Mouse (Mus musculus) embryonic fibroblast, embryonic 13.5 days (primary cell): ENCODE results near the gene Ptprf.

Experiments
- CTCF ChIP-seq: IDR thresholded peaks from 2 replicates; pipeline ENCODE4 v1.5.1; 2011; ENCODE audit warnings: mild to moderate bottlenecking, control low read depth, low read length, moderate library complexity, borderline replicate concordance; ENCODE audit not compliant: insufficient read depth
- POLR2A ChIP-seq: IDR thresholded peaks from 2 replicates; pipeline ENCODE4 v1.6.1; 2011; ENCODE audit warnings: low read depth, mild to moderate bottlenecking, control low read depth, low read length, moderate library complexity

DNA sequence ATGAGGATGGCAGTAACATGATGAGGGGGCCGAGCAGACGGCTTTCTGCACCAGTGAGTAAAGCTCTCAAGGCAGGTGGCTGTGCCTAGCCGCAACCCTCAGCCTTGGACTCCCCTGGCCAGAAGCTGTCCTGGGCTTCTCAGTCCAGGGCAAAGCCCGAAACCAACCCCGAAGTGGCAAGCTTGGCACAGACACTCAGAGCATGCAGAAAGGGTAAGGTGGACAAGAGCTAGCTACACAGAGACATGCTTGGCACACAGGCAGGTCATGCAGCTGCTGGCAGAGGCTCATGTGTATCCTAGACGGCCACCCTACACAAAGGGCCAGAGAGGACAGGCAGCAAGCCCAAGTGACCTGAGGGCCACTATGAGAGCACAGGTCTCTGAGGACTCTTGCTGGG is 52.5 kb downstream of the Ptprf start:
- TF ChIP-seq CTCF (no peak), POLR2A (no peak)
